Mouse (Mus musculus) kidney, postnatal 25 days (tissue): ENCODE data around the gene Ola1.

Source experiments
- DNase-seq, 2 experiments: peaks; one replicate each; pipeline ENCODE4 v3.0.0; 2021; ENCODE audit warnings: mixed read lengths in 2 of 2

Ola1 gene

GRCm38 (mm10) chr2:73143732-73144131, 75.0 kb downstream of the Ola1 start:
- no peak for DNase-seq

GRCm38 (mm10) chr2:73142832-73143470, 75.8 kb downstream of the Ola1 start:
- DNase-seq = no peak

- no peak for DNase-seq
Measured at GRCm38 (mm10) chr2:73132897-73133296, 85.8 kb downstream of the Ola1 start.

GRCm38 (mm10) chr2:73127686-73128085, 91.0 kb downstream of the Ola1 start:
- DNase-seq = no peak

- DNase-seq = no peak
Measured at GRCm38 (mm10) chr2:73118781-73119180, 99.9 kb downstream of the Ola1 start.

GRCm38 (mm10) chr2:73107089-73107488, 111.6 kb downstream of the Ola1 start:
- DNase-seq = no peak

GRCm38 (mm10) chr2:73096491-73096890, 122.2 kb downstream of the Ola1 start:
- DNase-seq = no peak

GRCm38 (mm10) chr2:73095300-73095699, 123.4 kb downstream of the Ola1 start:
- DNase-seq = no peak

GRCm38 (mm10) chr2:73093032-73093431, 125.7 kb downstream of the Ola1 start:
- DNase-seq = no peak

- no peak for DNase-seq
Measured at GRCm38 (mm10) chr2:73091302-73091701, 127.4 kb downstream of the Ola1 start.

GRCm38 (mm10) chr2:73087641-73088040, 131.1 kb downstream of the Ola1 start:
- DNase-seq = no peak

- DNase-seq = peak; percentile 70 to 79
Measured at GRCm38 (mm10) chr2:73085669-73086304, 132.9 kb downstream of the Ola1 start.

- no peak for DNase-seq
Measured at GRCm38 (mm10) chr2:73082476-73082875, 136.2 kb downstream of the Ola1 start.

- DNase-seq = no peak
Measured at GRCm38 (mm10) chr2:73081861-73082260, 136.9 kb downstream of the Ola1 start.

- DNase-seq = no peak
Measured at GRCm38 (mm10) chr2:73080084-73080483, 138.6 kb downstream of the Ola1 start.

- no peak for DNase-seq
Measured at GRCm38 (mm10) chr2:73079311-73079710, 139.4 kb downstream of the Ola1 start.

- no peak for DNase-seq
Measured at GRCm38 (mm10) chr2:73073811-73074472, 144.8 kb downstream of the Ola1 start.

- DNase-seq = no peak
Measured at GRCm38 (mm10) chr2:73071201-73071600, 147.5 kb downstream of the Ola1 start.

GRCm38 (mm10) chr2:73070449-73071076, 148.2 kb downstream of the Ola1 start:
- no peak for DNase-seq

- no peak for DNase-seq
Measured at GRCm38 (mm10) chr2:73069223-73069825, 149.4 kb downstream of the Ola1 start.

GRCm38 (mm10) chr2:73066307-73067167, 152.2 kb downstream of the Ola1 start:
- DNase-seq = peak in 1 of 2 experiments; percentile 11
